Comparison of ENCODE assay signal across 25 mouse cellular contexts in genomic region chr5:119534946-119535345, GRCm38 (mm10).
"Had no signal": no experiment of that assay in that cellular context is flagged by ENCODE, and none has a peak within 500 bp of the region (broad histone marks: within the 10 kb centered on the region; RNA-seq: fewer than 3 reads in every experiment).

No protein-coding gene starts in this region.

- H3K27me3 ChIP-seq: intestine, embryonic 15.5 days; liver, embryonic 12.5 days had no signal

- H3K36me3 ChIP-seq: heart, embryonic 10.5 days; heart, embryonic 12.5 days; hindbrain, embryonic 10.5 days; hindbrain, embryonic 12.5 days; intestine, embryonic 15.5 days; limb, embryonic 13.5 days; limb, embryonic 15.5 days; liver, embryonic 12.5 days had no signal

- DNase-seq: gastrocnemius, adult 2 months; gastrocnemius, postnatal 10 days; gastrocnemius, postnatal 25 days; heart, adult 18-20 months; heart, postnatal 10 days; heart, postnatal 4 days; kidney, adult 18-20 months; kidney, adult 8-10 months; kidney, postnatal 10 days; kidney, postnatal 25 days; kidney, postnatal 4 days had no signal

- H3K9me3 ChIP-seq: heart, embryonic 10.5 days; heart, embryonic 12.5 days; hindbrain, embryonic 10.5 days; hindbrain, embryonic 12.5 days; intestine, embryonic 15.5 days; limb, embryonic 15.5 days had no signal

- H3K27ac ChIP-seq: gastrocnemius, adult 2 months; heart, embryonic 10.5 days; hindbrain, embryonic 10.5 days; hindbrain, embryonic 12.5 days; hindbrain, embryonic 14.5 days; intestine, embryonic 15.5 days; layer of hippocampus, adult 2 months; left cerebral cortex, adult 2 months; limb, embryonic 13.5 days; limb, embryonic 15.5 days; liver, embryonic 12.5 days had no signal

- ATAC-seq: hindbrain, embryonic 16.5 days; inflammation-experienced regulatory T-cells, adult 6 months; intestine, embryonic 15.5 days; intestine, postnatal 0 days; liver, embryonic 12.5 days had no signal

- H3K4me1 ChIP-seq: heart, embryonic 10.5 days; heart, embryonic 12.5 days; intestine, embryonic 15.5 days; liver, embryonic 12.5 days had no signal

- H3K4me2 ChIP-seq: heart, embryonic 12.5 days; hindbrain, embryonic 12.5 days; hindbrain, embryonic 14.5 days; intestine, embryonic 15.5 days; limb, embryonic 13.5 days; limb, embryonic 15.5 days; liver, embryonic 12.5 days had no signal

- H3K9ac ChIP-seq: heart, embryonic 12.5 days; hindbrain, embryonic 12.5 days; hindbrain, embryonic 14.5 days; intestine, embryonic 15.5 days; limb, embryonic 13.5 days; limb, embryonic 15.5 days; liver, embryonic 12.5 days had no signal

- H3K4me3 ChIP-seq: gastrocnemius, adult 2 months; heart, embryonic 10.5 days; heart, embryonic 12.5 days; hindbrain, embryonic 10.5 days; hindbrain, embryonic 12.5 days; intestine, embryonic 15.5 days; layer of hippocampus, adult 2 months; left cerebral cortex, adult 2 months; limb, embryonic 13.5 days; limb, embryonic 15.5 days; liver, embryonic 12.5 days had no signal
